Mouse (Mus musculus) limb, embryonic 14.5 days (tissue): ENCODE results near the gene Dot1l. TPM values are rescaled to one million over a fixed set of nuclear protein-coding genes. Genes with fewer than 3 reads are reported as not detected.

Experiments used
- ATAC-seq: fragments of 200-750 bp; cut with Nextera tagmentation; 2 replicates; pipeline ENCODE4 v1.8.0; 2017; ENCODE audit warnings: low read depth, moderate number of reproducible peaks, moderate TSS enrichment; ENCODE audit not compliant: low FRiP score
- DNase-seq: peaks from one replicate; pipeline ENCODE4 v3.0.0-alpha.2; 2015; ENCODE audit warnings: low spot score
- H3K27ac ChIP-seq: fragments of 300-500 bp; sonication (generic); replicated peaks from 2 replicates; pipeline ENCODE4 v1.5.1; 2014; ENCODE audit warnings: low read depth, mild to moderate bottlenecking, low read length, moderate library complexity, mixed read lengths
- H3K27me3 ChIP-seq: fragments of 300-500 bp; sonication (generic); 2 replicates; pipeline ENCODE4 v1.6.1; 2014; ENCODE audit warnings: low read length, mixed read lengths; ENCODE audit not compliant: control insufficient read depth, insufficient read depth
- H3K36me3 ChIP-seq: fragments of 300-500 bp; sonication (generic); 2 replicates; pipeline ENCODE4 v1.6.1; 2014; ENCODE audit warnings: mild to moderate bottlenecking, low read length, moderate library complexity, mixed read lengths; ENCODE audit not compliant: control insufficient read depth, insufficient read depth
- H3K4me1 ChIP-seq: fragments of 300-500 bp; sonication (generic); 2 replicates; pipeline ENCODE4 v1.6.1; 2014; ENCODE audit warnings: antibody characterized with exemption, low read length, mixed read lengths; ENCODE audit not compliant: control insufficient read depth, insufficient read depth
- H3K4me2 ChIP-seq: fragments of 300-500 bp; sonication (generic); replicated peaks from 2 replicates; pipeline ENCODE4 v1.6.1; 2014; ENCODE audit warnings: low read depth, mild to moderate bottlenecking, low read length, moderate library complexity; ENCODE audit not compliant: severe bottlenecking
- H3K4me3 ChIP-seq: fragments of 300-500 bp; sonication (generic); replicated peaks from 2 replicates; pipeline ENCODE4 v1.5.1; 2014; ENCODE audit warnings: low read length
- H3K9ac ChIP-seq: fragments of 300-500 bp; sonication (generic); 2 replicates; pipeline ENCODE4 v1.6.1; 2014; ENCODE audit warnings: mild to moderate bottlenecking, low read depth, low read length, moderate library complexity; ENCODE audit not compliant: severe bottlenecking
- H3K9me3 ChIP-seq: fragments of 300-500 bp; sonication (generic); 2 replicates; pipeline ENCODE4 v1.6.1; 2016; ENCODE audit warnings: low read length; ENCODE audit not compliant: control insufficient read depth
- POLR2A ChIP-seq: fragments of 200-500 bp; IDR thresholded peaks from 2 replicates; pipeline ENCODE4 v1.8.0; 2012; ENCODE audit warnings: inconsistent platforms, mild to moderate bottlenecking, moderate library complexity, borderline replicate concordance; ENCODE audit not compliant: insufficient read depth, insufficient read length; ENCODE audit errors: extremely low read depth
- WGBS: fragments of 180-500 bp; shearing (Covaris S2); extraction: QIAGEN DNeasy Blood & Tissue Kit; methylation state at CpG from one replicate; pipeline ENCODE4 v1.1.7; 2014; 5-methylcytosine and 5-hydroxymethylcytosine counted together
- polyA plus RNA-seq, 2 experiments: library from polyadenylated mRNA; depleted of rRNA in 1 of 2; stranded (reverse) in 1 of 2; unstranded in 1 of 2; fragments of >200 nt; fragmentation: Nextera tagmentation in 1 of 2; extraction: Ambion mirVana in 1 of 2; gene quantifications; 2 replicates each; pipeline versions ENCODE4 v1.2.1 to v1.2.3; 2012 to 2014

Dot1l gene
- polyA plus RNA-seq, 2 experiments: 22.7 to 55.1 TPM

GRCm38 (mm10) chr10:80797186-80798149 lies 42.5 kb downstream of the Dot1l start:
- Histone ChIP-seq H3K4me2 (peak overlapping the region; percentile 77), H3K27me3 (no peaks in the 10 kb centered on the region), H3K9ac (peak overlapping the region; percentile 97), H3K4me1 (peaks cover 8% of the 10 kb centered on the region), H3K27ac (peak overlapping the region; percentile 95), H3K36me3 (peaks cover 68% of the 10 kb centered on the region), H3K9me3 (no peaks in the 10 kb centered on the region), H3K4me3 (peak overlapping the region; percentile 94)
- peak; percentile 54 for ATAC-seq
- DNase-seq: peak; percentile 55
- 3% methylated on average over 59 of the region's 59 CpGs for WGBS
- TF ChIP-seq POLR2A: no peak

DNA sequence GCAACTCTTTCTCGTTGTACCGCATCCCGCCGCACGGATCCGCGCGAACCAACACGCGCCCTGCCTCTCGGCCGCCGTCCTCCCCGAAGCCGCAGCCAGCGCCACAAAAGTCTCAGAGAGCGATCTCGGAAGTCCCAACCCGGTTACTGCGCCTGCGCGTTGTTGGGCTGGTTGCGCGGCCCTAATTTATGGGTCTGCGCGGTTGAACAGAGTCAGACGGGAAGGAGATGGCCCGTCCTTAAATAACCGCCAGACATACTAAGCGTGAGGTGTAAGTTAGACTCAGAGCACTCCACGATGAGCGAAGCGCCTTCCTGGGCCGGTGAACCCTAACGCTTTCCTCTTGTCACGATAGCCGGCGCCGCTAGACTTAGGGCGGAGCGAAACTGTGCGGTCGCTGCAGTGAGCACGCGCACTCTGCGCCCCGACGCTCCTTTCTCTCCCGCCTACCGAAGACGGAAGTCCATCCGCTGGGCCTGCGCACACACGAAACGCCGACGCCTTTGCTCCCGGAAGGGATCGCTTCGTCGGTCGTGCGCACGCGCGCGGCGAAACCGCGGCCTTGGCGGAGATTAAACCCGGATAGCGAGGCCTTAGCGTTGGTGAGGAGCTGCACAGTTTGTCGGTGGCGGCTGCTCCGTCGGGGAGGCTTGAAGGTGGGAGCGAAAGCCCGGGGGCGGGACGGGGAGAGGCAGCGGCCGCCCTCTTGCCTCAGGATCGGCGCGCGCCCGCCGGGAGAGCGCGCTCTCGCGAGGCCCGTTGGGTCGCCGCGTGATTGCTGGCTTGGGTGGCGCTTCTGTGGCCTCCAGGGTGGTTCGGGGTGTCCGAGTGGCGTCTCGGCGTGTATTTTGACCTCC lies 43.4 kb downstream of the Dot1l start, which contains the start of the genes Sf3a2 and Plekhj1:
TSS of gene Sf3a2 (plus strand) at position 49 of the 857 bp plus-strand sequence.
TSS of gene Plekhj1 (minus strand) at position 477 of the 857 bp plus-strand sequence.
- peak within 1 kb of the TSS; percentile 97 for H3K9ac ChIP-seq
- TF ChIP-seq POLR2A: peak; percentile 94; the same call in 1 of the 2 replicates
- H3K4me3 ChIP-seq: peak within 1 kb of the TSS; percentile 94
- ATAC-seq (peak; percentile 91), DNase-seq (peak; percentile 97)
- peaks cover 8% of the 10 kb centered on the region for H3K4me1 ChIP-seq
- peak within 1 kb of the TSS; percentile 77 for H3K4me2 ChIP-seq
- WGBS: 1% methylated on average over 86 of the region's 104 CpGs
- no peaks in the 10 kb centered on the region for H3K27me3 ChIP-seq
- peaks cover 69% of the 10 kb centered on the region for H3K36me3 ChIP-seq
- H3K27ac ChIP-seq: peak within 1 kb of the TSS; percentile 95
- H3K9me3 ChIP-seq: no peaks in the 10 kb centered on the region

DNA sequence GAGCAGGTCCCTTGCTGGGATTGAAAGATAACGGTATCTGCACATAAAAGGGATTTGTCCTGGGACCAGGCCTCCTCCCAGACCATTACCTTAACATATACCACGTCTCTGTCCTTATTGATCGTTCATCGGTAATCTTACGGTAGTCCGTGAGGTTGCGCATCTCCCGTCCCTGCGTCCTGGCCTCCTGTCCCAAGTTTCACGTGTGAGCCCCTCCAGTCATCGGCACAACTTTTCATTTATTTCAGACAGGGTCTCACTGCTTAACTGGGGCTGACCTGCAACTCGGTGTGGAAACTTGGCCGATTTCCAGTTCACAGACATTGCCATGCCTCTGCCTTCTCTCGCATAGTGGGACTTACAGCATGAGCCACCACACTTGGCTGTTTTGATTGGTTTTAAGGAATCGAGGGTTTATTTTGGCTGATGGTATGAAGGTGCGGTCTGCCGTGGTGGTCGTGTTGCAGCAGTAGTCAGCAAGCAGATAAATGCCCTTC lies 44.1 kb downstream of the Dot1l start:
- Histone ChIP-seq H3K4me1 (peaks cover 8% of the 10 kb centered on the region), H3K4me3 (peak overlapping the region; percentile 94), H3K27me3 (no peaks in the 10 kb centered on the region), H3K9me3 (no peaks in the 10 kb centered on the region), H3K4me2 (peak overlapping the region; percentile 77), H3K27ac (peak overlapping the region; percentile 95), H3K9ac (peak overlapping the region; percentile 97), H3K36me3 (peaks cover 69% of the 10 kb centered on the region)
- no peak for ATAC-seq
- no peak for DNase-seq
- no peak for TF ChIP-seq POLR2A
- 2% methylated on average over 18 of the region's 18 CpGs for WGBS

DNA sequence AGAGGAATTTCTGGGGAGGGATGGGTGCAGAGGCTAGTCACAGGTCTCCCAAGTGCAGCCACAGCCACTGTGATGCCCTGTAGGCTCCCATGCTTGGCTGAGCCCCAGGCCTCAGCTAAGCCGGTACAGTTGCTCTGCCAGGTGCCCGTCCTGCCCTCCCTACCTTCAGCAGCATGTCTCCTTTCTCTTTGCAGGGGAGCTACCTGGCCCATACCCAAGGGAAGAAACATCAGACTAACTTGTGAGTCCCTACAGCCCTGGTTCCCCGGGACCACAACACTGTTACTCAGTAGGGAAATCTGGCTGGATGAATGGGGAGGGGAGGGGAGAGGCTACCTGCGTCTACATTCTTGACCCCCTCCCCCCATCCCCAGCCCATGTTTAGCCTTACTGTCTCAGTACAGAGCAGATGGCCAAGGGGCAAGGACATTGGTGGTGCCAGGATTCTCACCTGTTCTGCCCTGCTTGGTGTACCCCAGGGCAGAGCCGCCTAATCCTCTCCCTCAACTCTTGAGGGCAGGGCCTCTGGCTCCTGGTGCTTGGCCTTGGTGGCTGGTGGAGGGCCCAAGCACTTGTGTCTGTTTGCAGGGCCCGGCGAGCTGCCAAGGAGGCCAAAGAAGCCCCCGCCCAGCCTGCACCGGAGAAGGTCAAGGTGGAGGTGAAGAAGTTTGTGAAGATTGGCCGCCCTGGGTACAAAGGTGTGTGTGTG lies 47.4 kb downstream of the Dot1l start:
- peaks cover 13% of the 10 kb centered on the region; the same call in 1 of the 2 replicates for H3K4me1 ChIP-seq
- no peaks in the 10 kb centered on the region for H3K27me3 ChIP-seq
- ATAC-seq (no peak), DNase-seq (no peak)
- WGBS: 90% methylated on average over 7 of the region's 10 CpGs
- H3K9me3 ChIP-seq: no peaks in the 10 kb centered on the region
- no peak for TF ChIP-seq POLR2A
- H3K36me3 ChIP-seq: peaks cover 52% of the 10 kb centered on the region
- H3K27ac ChIP-seq: no peak overlapping the region
- no peak overlapping the region for H3K9ac ChIP-seq
- no peak overlapping the region for H3K4me2 ChIP-seq
- no peak overlapping the region for H3K4me3 ChIP-seq
